Mouse (Mus musculus): ENCODE results near the gene Adam11. TPM values are rescaled to one million over a fixed set of nuclear protein-coding genes. Genes with fewer than 3 reads are reported as not detected.
A peak's percentile ranks its signal among the peaks of the same experiment; 100 is the strongest.

Gene Adam11
- polyA plus RNA-seq, 1 experiment from 2014 or later: 16.1 TPM

DNA sequence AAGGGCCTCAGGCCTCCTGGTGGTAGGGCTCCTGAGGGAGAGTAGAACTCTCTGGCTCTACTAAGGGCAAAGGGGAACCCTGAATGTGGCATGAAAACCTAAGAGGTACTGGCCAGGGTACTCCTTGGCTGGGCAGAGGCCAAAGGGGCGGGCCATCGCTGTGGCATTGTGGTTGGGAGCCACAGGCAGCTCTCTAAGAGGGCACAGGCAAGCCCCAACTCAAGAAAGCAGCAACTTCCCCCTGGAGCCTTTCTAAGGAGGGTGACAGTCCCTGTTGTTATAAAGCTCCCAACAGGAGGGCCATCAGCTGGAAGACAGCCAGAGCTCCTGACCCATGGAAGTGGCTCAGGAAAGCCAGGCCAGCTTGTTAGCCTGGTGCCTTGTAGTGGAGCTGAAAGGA is 2.3 kb upstream of the Adam11 start:
- 76% methylated on average over 2 of the region's 2 CpGs for WGBS
- Histone ChIP-seq H3K27me3 (peaks cover 24% of the 10 kb centered on the region), H3K4me1 (peaks cover 40% of the 10 kb centered on the region), H3K4me2 (no peak overlapping the region), H3K9me3 (replicated peaks) (no peaks in the 10 kb centered on the region), H3K9ac (no peak overlapping the region), H3K4me3 (no peak overlapping the region), H3K36me3 (ENCODE audit: poor library complexity, severe bottlenecking) (no peaks in the 10 kb centered on the region), H3K27ac (no peak overlapping the region)
- ATAC-seq: no peak

DNA sequence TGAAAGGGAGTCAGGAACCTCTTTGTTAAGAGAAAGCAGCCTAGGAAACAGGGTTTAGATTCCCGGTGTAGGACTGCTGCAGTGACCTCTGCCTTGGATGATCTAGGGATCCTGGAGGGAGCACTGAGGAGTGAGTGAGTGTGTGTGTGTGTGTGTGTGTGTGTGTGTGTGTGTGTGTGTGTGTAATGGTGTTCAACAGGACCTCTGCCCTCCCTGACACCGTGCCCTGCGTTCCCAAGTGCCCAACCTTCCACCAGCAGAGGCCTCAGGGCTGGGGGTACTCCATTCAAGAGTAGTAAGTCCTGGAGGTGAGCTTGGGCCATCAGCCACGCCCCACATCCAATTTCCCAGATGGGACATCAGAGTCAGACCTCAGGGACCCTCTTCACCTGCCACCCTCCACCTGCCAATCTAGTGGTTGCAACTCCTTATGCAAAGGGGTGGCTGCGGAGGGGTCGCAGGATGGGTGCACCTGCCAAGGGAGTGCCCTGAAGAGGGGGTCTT is 382 bp upstream of the Adam11 start:
- Histone ChIP-seq H3K4me1 (peaks cover 21% of the 10 kb centered on the region), H3K36me3 (ENCODE audit: poor library complexity, severe bottlenecking) (no peaks in the 10 kb centered on the region), H3K9ac (peak overlapping the region; percentile 89), H3K27me3 (peaks cover 25% of the 10 kb centered on the region), H3K9me3 (replicated peaks) (no peaks in the 10 kb centered on the region), H3K27ac (no peak overlapping the region), H3K4me3 (peak overlapping the region; percentile 67), H3K4me2 (peak overlapping the region; percentile 99)
- 14% methylated on average over 6 of the region's 6 CpGs for WGBS
- peak; percentile 52 for ATAC-seq

DNA sequence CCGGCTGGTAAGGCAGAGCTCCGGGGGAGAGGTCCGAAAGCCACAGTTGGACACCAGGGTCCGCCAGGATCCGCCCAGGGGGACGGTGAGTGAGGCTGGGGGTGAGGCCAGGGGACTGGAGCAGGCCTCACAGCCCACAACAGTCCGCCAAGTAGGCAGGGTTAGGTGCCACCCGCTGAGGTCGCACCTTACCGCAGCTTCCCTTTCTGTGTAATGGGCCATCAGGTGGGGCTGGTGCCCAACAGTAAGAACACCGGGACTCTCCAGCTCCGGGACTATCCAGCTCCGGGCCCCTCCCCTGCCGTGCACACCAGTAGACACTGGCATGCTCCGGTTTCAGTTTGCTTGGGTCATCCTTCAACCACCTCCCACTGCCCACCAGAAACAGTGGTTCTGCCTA is 1.0 kb downstream of the Adam11 start:
- H3K4me3 ChIP-seq: peak overlapping the region; percentile 67
- H3K27ac ChIP-seq: no peak overlapping the region
- peak overlapping the region; percentile 99 for H3K4me2 ChIP-seq
- H3K9me3 ChIP-seq (replicated peaks): no peaks in the 10 kb centered on the region
- H3K36me3 ChIP-seq (ENCODE audit: poor library complexity, severe bottlenecking): no peaks in the 10 kb centered on the region
- 8% methylated on average over 15 of the region's 15 CpGs for WGBS
- H3K4me1 ChIP-seq: peaks cover 21% of the 10 kb centered on the region
- peak; percentile 2; the same call in 1 of the 2 replicates for ATAC-seq
- H3K27me3 ChIP-seq: peaks cover 25% of the 10 kb centered on the region
- H3K9ac ChIP-seq: peak overlapping the region; percentile 89

DNA sequence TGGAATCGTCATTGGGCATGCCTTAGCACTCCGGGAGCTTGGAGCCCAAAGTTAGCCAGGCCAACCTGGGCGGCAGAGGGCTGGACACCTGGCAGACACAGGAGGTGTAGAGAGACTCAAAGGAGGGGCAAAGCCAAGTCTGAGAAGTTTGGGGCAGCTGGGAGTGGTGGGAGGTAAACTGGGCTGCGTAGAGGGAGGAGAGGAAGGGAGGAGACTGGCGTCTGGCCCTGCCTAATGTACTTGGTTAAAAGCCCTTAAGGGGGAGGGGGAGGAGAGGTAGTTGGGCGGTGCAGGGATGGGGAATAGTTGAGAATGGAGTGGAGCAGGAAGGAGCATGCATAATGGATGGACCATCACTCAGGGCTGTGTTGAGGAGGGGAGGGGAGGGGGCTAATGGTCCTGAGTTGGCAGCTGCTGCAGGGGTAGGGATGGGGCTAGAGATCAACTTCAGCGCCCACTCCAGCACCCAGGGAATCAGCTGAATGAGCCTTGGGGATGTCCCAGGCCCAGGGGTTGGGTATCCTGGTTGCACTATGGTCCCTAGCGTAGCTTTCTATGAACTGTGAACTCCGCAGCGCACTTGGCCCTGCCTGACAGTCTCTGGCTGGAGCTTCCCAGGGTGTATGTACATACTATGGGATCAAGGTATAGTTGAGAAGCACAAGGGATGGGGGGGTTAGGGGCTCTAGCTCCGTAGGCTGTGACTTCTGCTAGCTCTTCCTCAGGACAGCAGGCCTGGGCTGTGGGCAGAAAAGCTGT is 1.9 kb downstream of the Adam11 start:
- no peaks in the 10 kb centered on the region for H3K36me3 ChIP-seq (ENCODE audit: poor library complexity, severe bottlenecking)
- peaks cover 25% of the 10 kb centered on the region for H3K27me3 ChIP-seq
- H3K4me2 ChIP-seq: peak overlapping the region; percentile 2; the same call in 1 of the 2 replicates
- no peak overlapping the region for H3K4me3 ChIP-seq
- H3K4me1 ChIP-seq: peaks cover 21% of the 10 kb centered on the region
- ATAC-seq: no peak
- no peak overlapping the region for H3K9ac ChIP-seq
- H3K9me3 ChIP-seq (replicated peaks): no peaks in the 10 kb centered on the region
- H3K27ac ChIP-seq: no peak overlapping the region
- WGBS: 58% methylated on average over 11 of the region's 11 CpGs

DNA sequence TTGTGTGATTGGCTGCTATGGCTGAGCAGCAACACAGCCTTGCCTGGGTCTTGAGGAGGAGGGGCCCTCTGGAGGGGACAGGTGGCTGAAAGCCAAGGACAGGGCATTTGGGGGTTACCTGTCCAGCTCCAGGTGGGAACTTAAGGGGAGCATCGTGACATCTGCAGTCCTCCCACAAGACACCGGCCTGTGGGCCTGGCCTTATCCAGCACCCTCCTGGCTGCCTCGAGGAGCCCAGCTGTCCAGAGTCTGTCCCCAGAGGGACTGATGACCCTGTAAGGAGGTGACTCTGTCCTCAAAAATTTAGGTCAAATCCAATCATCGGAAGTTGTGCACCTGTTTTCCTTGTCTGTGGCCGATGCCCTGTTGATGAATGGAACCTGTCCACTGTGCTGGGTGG is 4.2 kb downstream of the Adam11 start:
- Histone ChIP-seq H3K27ac (no peak overlapping the region), H3K4me3 (no peak overlapping the region), H3K4me1 (peaks cover 24% of the 10 kb centered on the region), H3K4me2 (no peak overlapping the region), H3K9me3 (replicated peaks) (no peaks in the 10 kb centered on the region), H3K9ac (no peak overlapping the region), H3K36me3 (ENCODE audit: poor library complexity, severe bottlenecking) (no peaks in the 10 kb centered on the region), H3K27me3 (peaks cover 18% of the 10 kb centered on the region)
- no peak for ATAC-seq
- 90% methylated on average over 5 of the region's 5 CpGs for WGBS

DNA sequence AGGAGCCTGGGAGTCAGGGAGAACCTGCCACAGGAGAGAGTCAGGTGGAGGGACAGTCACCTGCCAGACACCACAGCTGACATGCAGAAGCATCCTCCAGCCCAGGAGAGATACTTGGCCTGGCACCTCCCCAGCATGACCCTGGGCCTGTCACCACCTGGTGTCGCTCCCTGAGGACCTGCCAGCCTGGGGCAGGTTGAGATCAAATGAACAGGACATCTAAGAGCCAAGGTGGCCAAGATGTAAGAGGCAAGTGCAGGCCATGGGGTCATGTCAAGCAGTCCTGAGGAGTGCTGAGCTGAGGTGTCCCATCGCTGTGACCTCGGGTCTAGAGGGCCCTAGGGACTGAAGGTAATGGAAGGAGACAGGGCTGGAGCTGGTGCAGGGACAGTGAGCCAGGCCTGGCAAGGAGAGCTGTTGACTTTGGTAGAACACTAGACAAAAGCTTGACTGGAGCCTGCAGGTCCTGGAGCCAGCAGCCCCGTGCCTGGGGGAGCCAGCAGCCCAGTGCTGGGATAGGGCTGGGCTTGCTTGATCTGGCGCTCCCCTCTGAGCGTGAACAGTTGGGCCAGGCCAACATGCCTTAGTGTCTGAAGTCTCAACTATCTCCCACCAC is 5.9 kb downstream of the Adam11 start:
- Histone ChIP-seq H3K9me3 (replicated peaks) (no peaks in the 10 kb centered on the region), H3K27ac (no peak overlapping the region), H3K4me2 (no peak overlapping the region), H3K4me3 (no peak overlapping the region), H3K9ac (no peak overlapping the region), H3K4me1 (peaks cover 32% of the 10 kb centered on the region), H3K27me3 (peaks cover 11% of the 10 kb centered on the region), H3K36me3 (ENCODE audit: poor library complexity, severe bottlenecking) (no peaks in the 10 kb centered on the region)
- WGBS: 74% methylated on average over 6 of the region's 6 CpGs
- no peak for ATAC-seq

DNA sequence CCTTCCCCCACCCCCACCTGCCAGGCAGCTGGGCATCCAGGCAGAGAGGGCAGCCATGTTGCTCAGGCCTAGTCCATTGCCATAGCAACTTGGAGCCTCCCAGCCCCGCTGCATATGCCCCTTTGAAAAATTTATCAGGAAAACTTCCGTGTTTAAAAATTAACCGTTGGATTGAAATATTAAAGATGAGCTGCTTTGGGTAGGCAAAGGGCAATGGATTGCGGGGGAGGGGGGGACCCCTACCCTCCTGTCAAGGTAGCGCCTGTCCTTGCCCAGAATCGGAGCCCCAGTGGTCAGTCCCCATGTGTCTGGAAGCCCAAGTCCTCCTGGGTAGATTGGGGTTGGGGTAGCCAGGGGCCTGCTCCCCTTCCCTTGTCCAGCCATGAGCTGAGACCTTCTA is 7.9 kb downstream of the Adam11 start:
- H3K27ac ChIP-seq: no peak overlapping the region
- WGBS: 86% methylated on average over 6 of the region's 6 CpGs

DNA sequence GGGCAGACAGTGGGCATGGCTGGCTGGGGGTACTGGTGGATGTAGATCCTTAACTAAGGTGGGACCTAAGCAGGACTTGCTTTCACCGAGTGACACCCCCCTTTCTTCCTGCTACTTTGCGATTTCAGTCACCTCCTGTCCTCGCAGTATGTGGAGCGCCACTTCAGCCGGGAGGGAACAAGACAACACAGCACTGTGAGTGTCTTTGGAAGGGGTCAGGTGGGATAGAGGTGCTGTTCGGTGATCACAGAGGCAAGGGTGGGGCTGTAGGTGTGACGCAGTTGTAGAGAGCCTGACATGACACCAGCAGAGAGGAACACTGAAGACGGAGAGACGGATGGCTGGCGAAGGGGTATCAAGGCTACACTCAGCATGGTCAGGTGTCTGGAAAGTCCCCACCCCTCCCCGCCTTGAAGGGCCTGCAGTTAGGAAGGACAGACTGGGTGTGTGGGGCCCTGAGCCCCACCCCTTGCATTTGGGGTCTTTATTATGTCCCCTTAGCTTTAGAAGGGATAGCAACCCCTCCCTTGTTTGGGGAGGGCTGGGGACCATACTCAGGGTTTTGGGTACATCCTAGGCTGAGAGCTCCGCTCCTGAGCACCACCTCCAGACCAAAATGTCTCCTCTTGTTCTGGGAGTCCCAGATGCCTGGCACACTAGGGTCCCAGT is 8.9 kb downstream of the Adam11 start:
- no peak overlapping the region for H3K4me3 ChIP-seq
- no peak for ATAC-seq
- no peaks in the 10 kb centered on the region; the same call in 1 of the 2 replicates for H3K27me3 ChIP-seq
- 90% methylated on average over 12 of the region's 12 CpGs for WGBS
- no peak overlapping the region for H3K4me2 ChIP-seq
- peaks cover 42% of the 10 kb centered on the region for H3K4me1 ChIP-seq
- no peak overlapping the region for H3K27ac ChIP-seq
- no peaks in the 10 kb centered on the region for H3K36me3 ChIP-seq (ENCODE audit: poor library complexity, severe bottlenecking)
- H3K9me3 ChIP-seq (replicated peaks): no peaks in the 10 kb centered on the region
- no peak overlapping the region for H3K9ac ChIP-seq

More for the DNA sequence above, 7.9 kb downstream of the Adam11 start:
- H3K9me3 ChIP-seq (replicated peaks): no peaks in the 10 kb centered on the region
- no peak overlapping the region for H3K9ac ChIP-seq
- no peaks in the 10 kb centered on the region for H3K36me3 ChIP-seq (ENCODE audit: poor library complexity, severe bottlenecking)
- peaks cover 36% of the 10 kb centered on the region for H3K4me1 ChIP-seq
- H3K4me2 ChIP-seq: no peak overlapping the region
- H3K27me3 ChIP-seq: no peaks in the 10 kb centered on the region; the same call in 1 of the 2 replicates
- ATAC-seq: no peak
- H3K4me3 ChIP-seq: no peak overlapping the region

DNA sequence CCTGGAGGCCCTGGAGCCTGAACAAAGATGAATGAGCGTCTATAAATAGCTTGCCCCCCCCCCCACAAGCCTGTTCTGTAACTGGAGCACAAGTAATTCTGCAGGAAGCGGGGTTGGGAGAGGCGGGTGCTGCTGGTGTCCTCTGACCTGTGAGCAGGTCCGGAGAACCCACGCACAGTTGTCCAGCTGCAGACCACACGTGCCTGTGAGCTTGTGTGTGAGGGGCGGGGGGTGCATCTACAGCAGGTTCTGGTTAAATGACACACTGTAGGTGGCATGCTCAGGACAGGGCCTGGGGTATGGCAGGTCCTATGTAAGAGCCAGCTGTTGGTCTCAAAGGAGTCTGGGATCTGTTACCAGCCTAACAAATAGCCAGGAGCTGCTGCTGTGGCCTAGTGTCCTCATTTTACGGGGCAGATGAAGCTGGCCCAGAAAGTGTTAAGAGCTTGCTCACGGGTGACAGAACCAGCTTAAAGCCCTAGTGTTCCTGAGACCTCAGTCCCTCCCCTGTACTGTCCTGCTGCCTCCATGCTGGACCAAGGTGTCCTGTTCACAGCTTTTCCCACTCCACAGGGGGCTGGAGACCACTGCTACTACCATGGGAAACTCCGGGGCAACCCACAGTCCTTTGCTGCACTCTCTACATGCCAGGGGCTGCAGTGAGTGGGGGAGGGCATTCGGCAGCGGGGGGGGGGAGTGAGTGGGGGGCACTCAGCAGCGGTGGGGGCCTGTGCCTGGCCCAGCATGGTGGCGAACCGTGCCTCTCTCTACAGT is 9.6 kb downstream of the Adam11 start:
- no peak for ATAC-seq
- no peaks in the 10 kb centered on the region for H3K9me3 ChIP-seq (replicated peaks)
- H3K4me3 ChIP-seq: no peak overlapping the region
- H3K9ac ChIP-seq: no peak overlapping the region
- H3K36me3 ChIP-seq (ENCODE audit: poor library complexity, severe bottlenecking): no peaks in the 10 kb centered on the region
- H3K27me3 ChIP-seq: no peaks in the 10 kb centered on the region; the same call in 1 of the 2 replicates
- no peak overlapping the region; the same call in 1 of the 2 replicates for H3K27ac ChIP-seq
- peaks cover 48% of the 10 kb centered on the region for H3K4me1 ChIP-seq
- H3K4me2 ChIP-seq: no peak overlapping the region
- WGBS: 48% methylated on average over 15 of the region's 15 CpGs

DNA sequence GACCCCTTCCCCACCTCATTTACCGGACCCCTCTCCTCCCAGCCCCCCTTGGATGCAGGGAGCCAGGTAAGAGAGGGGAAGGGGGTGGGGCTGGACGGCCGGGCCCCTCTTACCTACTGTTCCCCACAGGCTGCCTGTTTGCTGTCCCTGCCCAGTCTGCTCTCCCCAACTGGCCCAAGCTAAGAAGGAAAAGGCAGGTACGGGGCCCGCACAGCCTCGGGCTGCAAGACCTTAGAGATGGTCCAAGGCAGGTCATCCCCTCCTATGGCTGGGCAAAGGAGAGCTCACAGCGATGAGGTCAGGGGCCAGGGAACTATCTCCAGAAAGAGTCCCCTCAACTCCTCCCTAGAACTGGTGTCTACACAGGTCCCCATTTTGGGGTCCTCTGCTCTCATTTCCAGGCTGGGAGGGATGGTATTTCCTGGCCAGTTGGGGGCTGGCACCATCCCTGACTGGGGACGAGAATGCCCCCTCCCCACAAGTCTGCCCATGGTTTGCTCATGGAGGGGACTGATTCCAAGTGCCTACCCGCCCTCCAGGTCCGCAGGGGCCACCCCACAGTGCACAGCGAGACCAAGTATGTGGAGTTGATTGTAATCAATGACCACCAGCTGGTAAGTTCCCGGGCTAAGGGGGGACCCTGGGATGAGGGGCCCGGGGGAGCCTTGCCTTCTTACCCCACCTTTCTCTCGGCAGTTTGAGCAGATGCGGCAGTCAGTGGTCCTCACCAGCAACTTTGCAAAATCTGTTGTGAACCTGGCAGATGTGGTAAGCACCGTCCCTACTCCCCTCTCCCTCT is 10.9 kb downstream of the Adam11 start:
- 29% methylated on average over 16 of the region's 16 CpGs for WGBS
- Histone ChIP-seq H3K27ac (no peak overlapping the region), H3K9ac (no peak overlapping the region), H3K4me3 (no peak overlapping the region), H3K36me3 (ENCODE audit: poor library complexity, severe bottlenecking) (peaks cover 11% of the 10 kb centered on the region), H3K4me1 (peaks cover 52% of the 10 kb centered on the region), H3K27me3 (no peaks in the 10 kb centered on the region; the same call in 1 of the 2 replicates), H3K9me3 (replicated peaks) (no peaks in the 10 kb centered on the region), H3K4me2 (no peak overlapping the region)
- no peak for ATAC-seq

Measured in forebrain, embryonic 13.5 days (tissue).